Mouse (Mus musculus) brain, embryonic 14.5 days (tissue): Measurements from ENCODE around the gene Rbfox3.

ENCODE experiments used
- CTCF ChIP-seq: fragments of 200-500 bp; IDR thresholded peaks from 2 replicates; pipeline ENCODE4 v1.5.1; 2012; ENCODE audit warnings: inconsistent platforms, mild to moderate bottlenecking, moderate library complexity, borderline replicate concordance; ENCODE audit not compliant: insufficient read depth, insufficient read length; ENCODE audit errors: extremely low read depth
- POLR2A ChIP-seq: fragments of 200-500 bp; IDR thresholded peaks from 2 replicates; pipeline ENCODE4 v1.6.1; 2012; ENCODE audit warnings: mild to moderate bottlenecking, inconsistent platforms, borderline replicate concordance; ENCODE audit not compliant: poor library complexity, insufficient read depth, insufficient read length, severe bottlenecking; ENCODE audit errors: extremely low read depth

DNA sequence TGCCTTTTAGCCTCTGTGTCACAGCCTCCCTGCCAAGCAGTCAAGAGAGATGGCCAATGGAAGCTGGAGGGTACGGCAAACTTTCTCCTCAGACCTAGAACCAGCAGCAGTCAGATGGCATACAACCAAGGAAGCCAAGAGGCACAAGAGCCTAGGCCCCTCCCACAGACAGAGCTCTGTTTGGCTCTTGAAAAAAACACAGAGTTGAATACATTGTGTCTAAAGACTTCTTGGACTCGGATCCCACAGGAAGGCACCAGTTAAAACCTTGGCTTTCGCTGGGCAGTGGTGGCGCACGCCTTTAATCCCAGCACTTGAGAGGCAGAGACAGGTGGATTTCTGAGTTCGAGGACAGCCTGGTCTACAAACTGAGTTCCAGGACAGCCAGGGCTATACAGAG is 7.1 kb downstream of the Rbfox3 start:
- TF ChIP-seq CTCF: no peak
- no peak for TF ChIP-seq POLR2A
